Mouse (Mus musculus) midbrain, embryonic 14.5 days (tissue): ENCODE results near the gene Ckap5. TPM values are rescaled to one million over a fixed set of nuclear protein-coding genes. Genes with fewer than 3 reads are reported as not detected.
A peak's percentile ranks its signal among the peaks of the same experiment; 100 is the strongest.

Experiments
- ATAC-seq: fragments of 200-750 bp; cut with Nextera tagmentation; 2 replicates; pipeline ENCODE4 v1.8.0; 2017; ENCODE audit warnings: moderate number of reproducible peaks, moderate library complexity; ENCODE audit not compliant: low FRiP score, low TSS enrichment
- DNase-seq: peaks from one replicate; pipeline ENCODE4 v3.0.0-alpha.2; 2015
- H3K27ac ChIP-seq: fragments of 300-500 bp; sonication (generic); replicated peaks from 2 replicates; pipeline ENCODE4 v1.5.1; 2014; ENCODE audit warnings: mild to moderate bottlenecking, low read depth, low read length, moderate library complexity
- H3K27me3 ChIP-seq: fragments of 300-500 bp; sonication (generic); 2 replicates; pipeline ENCODE4 v1.6.1; 2014; ENCODE audit warnings: low read length, control low read depth, mixed read lengths; ENCODE audit not compliant: control insufficient read depth, insufficient read depth
- H3K36me3 ChIP-seq: fragments of 300-500 bp; sonication (generic); 2 replicates; pipeline ENCODE4 v1.6.1; 2014; ENCODE audit warnings: low read length, control low read depth; ENCODE audit not compliant: control insufficient read depth, insufficient read depth
- H3K4me1 ChIP-seq: fragments of 300-500 bp; sonication (generic); 2 replicates; pipeline ENCODE4 v1.6.1; 2014; ENCODE audit warnings: mild to moderate bottlenecking, antibody characterized with exemption, low read length, control low read depth; ENCODE audit not compliant: control insufficient read depth, insufficient read depth
- H3K4me2 ChIP-seq: fragments of 300-500 bp; sonication (generic); 2 replicates; pipeline ENCODE4 v1.6.1; 2014; ENCODE audit warnings: mild to moderate bottlenecking, low read length, moderate library complexity
- H3K4me3 ChIP-seq: fragments of 300-500 bp; sonication (generic); replicated peaks from 2 replicates; pipeline ENCODE4 v1.5.1; 2014; ENCODE audit warnings: low read depth, low read length
- H3K9ac ChIP-seq: fragments of 300-500 bp; sonication (generic); replicated peaks from 2 replicates; pipeline ENCODE4 v1.6.1; 2014; ENCODE audit warnings: mild to moderate bottlenecking, low read length, moderate library complexity
- H3K9me3 ChIP-seq: fragments of 300-500 bp; sonication (generic); 2 replicates; pipeline ENCODE4 v1.6.1; 2016; ENCODE audit warnings: low read length, control low read depth, mixed read lengths; ENCODE audit not compliant: control insufficient read depth
- WGBS: fragments of 180-500 bp; shearing (Covaris S2); extraction: QIAGEN DNeasy Blood & Tissue Kit; methylation state at CpG from one replicate; pipeline ENCODE4 v1.1.7; 2014; 5-methylcytosine and 5-hydroxymethylcytosine counted together
- polyA plus RNA-seq: library from polyadenylated mRNA; unstranded; fragments of >200 nt; fragmentation: Nextera tagmentation; extraction: Ambion mirVana; gene quantifications from 2 replicates; pipeline ENCODE4 v1.2.1, GENCODE M21; 2014

Ckap5 gene
- polyA plus RNA-seq, 1 experiment from 2014 or later = 152 TPM

DNA sequence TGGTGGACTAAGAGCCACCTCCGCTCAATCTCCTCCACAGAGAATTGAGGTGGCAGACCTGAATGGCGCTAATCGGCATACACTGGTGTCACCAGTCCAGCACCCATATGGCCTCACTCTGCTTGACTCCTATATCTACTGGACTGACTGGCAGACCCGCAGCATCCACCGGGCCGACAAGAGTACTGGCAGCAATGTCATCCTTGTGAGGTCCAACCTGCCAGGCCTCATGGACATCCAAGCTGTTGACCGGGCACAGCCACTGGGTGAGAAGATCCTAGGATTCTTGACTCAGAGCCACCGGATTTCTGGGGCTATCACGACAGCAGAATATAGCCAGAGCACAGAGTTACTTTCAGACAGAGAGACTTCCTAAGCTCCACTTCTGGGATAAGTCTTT is 32.6 kb upstream of the Ckap5 start:
- Histone ChIP-seq H3K9ac (no peak overlapping the region), H3K4me2 (no peak overlapping the region), H3K27me3 (no peaks in the 10 kb centered on the region), H3K27ac (no peak overlapping the region), H3K36me3 (peaks cover 48% of the 10 kb centered on the region; the same call in 1 of the 2 replicates), H3K9me3 (no peaks in the 10 kb centered on the region), H3K4me1 (no peaks in the 10 kb centered on the region), H3K4me3 (no peak overlapping the region)
- DNase-seq = no peak
- 97% methylated on average over 9 of the region's 9 CpGs for WGBS
- ATAC-seq = no peak

DNA sequence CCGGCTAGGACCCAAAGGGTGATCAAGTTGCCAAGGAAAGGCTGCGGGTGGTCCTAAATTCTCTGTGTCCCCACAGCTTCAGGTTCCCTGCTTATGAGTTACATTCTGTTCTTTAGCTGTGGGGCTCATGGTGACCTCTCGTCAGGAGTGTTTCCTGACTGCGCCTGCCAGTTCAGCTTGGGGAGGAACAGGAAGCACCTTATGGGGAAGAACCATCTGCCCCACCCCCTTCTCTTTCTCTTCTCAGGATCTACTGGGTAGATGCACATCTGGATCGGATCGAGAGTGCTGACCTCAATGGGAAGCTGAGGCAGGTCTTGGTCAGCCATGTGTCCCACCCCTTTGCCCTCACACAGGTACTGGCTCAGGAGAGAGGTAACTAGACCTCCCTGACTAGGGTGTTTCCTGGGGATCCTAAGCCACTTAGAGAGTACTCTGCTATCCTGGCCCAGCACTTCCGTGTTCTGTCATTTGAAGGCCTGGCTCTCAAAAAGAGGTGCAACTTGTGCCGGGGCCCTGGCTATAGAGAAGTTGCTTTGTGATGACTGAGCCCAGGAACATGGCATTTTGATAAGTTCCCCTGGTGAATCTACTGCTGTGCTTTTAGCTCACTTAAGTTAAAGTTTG is 28.4 kb upstream of the Ckap5 start:
- ATAC-seq = no peak
- H3K4me2 ChIP-seq = no peak overlapping the region
- 92% methylated on average over 8 of the region's 8 CpGs for WGBS
- no peak overlapping the region for H3K4me3 ChIP-seq
- H3K36me3 ChIP-seq = peaks cover 52% of the 10 kb centered on the region
- no peak overlapping the region for H3K27ac ChIP-seq
- DNase-seq = no peak
- H3K9me3 ChIP-seq = no peaks in the 10 kb centered on the region
- H3K4me1 ChIP-seq = no peaks in the 10 kb centered on the region
- H3K27me3 ChIP-seq = no peaks in the 10 kb centered on the region
- no peak overlapping the region for H3K9ac ChIP-seq

GRCm38 (mm10) chr2:91508076-91508475 is 18.5 kb upstream of the Ckap5 start:
- H3K36me3 ChIP-seq = peaks cover 34% of the 10 kb centered on the region
- no peak overlapping the region for H3K9ac ChIP-seq
- H3K27ac ChIP-seq = no peak overlapping the region
- no peak for ATAC-seq
- H3K4me1 ChIP-seq = no peaks in the 10 kb centered on the region
- no peak for DNase-seq
- H3K4me3 ChIP-seq = no peak overlapping the region
- WGBS = 90% methylated on average over 8 of the region's 8 CpGs
- H3K27me3 ChIP-seq = no peaks in the 10 kb centered on the region
- H3K9me3 ChIP-seq = no peaks in the 10 kb centered on the region
- H3K4me2 ChIP-seq = no peak overlapping the region

DNA sequence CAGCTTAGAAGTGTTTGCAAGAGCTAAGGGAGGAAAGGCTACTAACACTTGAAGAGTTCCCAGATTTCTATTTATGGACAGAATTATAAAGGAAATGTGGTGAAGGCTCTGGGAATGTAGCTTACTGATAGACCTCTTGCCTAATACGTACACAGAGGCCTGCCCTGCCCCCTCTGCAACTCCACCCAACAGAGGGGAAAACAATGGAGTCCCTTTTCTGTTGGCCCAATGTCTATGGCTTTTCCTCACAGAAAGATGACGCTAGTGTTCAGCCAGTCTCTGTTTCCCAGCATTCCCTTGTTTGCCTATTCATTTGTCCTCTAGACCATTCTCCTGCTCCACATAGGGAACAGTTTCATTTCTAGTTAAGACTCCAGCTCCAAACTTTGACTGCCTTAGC is 9.4 kb upstream of the Ckap5 start:
- Histone ChIP-seq H3K9me3 (no peaks in the 10 kb centered on the region), H3K9ac (no peak overlapping the region), H3K4me2 (no peak overlapping the region), H3K27ac (0 out of 2 replicates have a peak overlapping the region, but pooled peaks have one; percentile 20), H3K4me3 (no peak overlapping the region), H3K4me1 (no peaks in the 10 kb centered on the region), H3K36me3 (peaks cover 5% of the 10 kb centered on the region), H3K27me3 (no peaks in the 10 kb centered on the region)
- ATAC-seq (no peak), DNase-seq (peak; percentile 3)
- 11% methylated on average over 2 of the region's 2 CpGs for WGBS

DNA sequence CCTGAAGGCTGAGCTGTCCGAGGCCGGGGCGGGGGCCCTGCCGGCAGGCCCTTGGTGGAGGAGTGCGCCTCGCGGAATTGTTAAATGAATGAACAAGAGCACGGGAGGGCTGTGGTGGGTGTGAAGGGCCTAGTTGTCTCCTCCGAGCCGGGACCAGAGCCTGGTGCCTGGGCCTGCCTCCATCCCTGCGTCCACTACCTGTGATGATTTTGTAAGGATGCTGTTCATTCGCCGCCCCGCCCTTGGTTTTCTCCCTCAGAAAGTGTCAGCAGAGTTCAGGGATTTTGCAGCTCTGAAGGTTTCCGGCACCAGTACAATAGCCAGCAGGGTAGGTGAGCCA is 555 bp downstream of the Ckap5 start:
- Histone ChIP-seq H3K9ac (peak overlapping the region; percentile 98), H3K4me3 (peak overlapping the region; percentile 98), H3K27ac (peak overlapping the region; percentile 90), H3K4me2 (peak overlapping the region; percentile 77), H3K36me3 (no peaks in the 10 kb centered on the region), H3K4me1 (0 out of 2 replicates have a peak, but pooled peaks cover 6% of the 10 kb centered on the region), H3K9me3 (no peaks in the 10 kb centered on the region), H3K27me3 (no peaks in the 10 kb centered on the region)
- 0% methylated on average over 15 of the region's 15 CpGs for WGBS
- ATAC-seq (peak; percentile 79), DNase-seq (no peak)

- H3K4me3 ChIP-seq = peak overlapping the region; percentile 30
- H3K36me3 ChIP-seq = no peaks in the 10 kb centered on the region
- 0 out of 2 replicates have a peak overlapping the region, but pooled peaks have one; percentile 13 for H3K27ac ChIP-seq
- DNase-seq (peak; percentile 77), ATAC-seq (peak; percentile 67; the same call in 1 of the 2 replicates)
- 3% methylated on average over 17 of the region's 17 CpGs for WGBS
- H3K4me2 ChIP-seq = peak overlapping the region; percentile 59
- H3K9ac ChIP-seq = peak overlapping the region; percentile 48; the same call in 1 of the 2 replicates
- no peaks in the 10 kb centered on the region for H3K9me3 ChIP-seq
- no peaks in the 10 kb centered on the region for H3K27me3 ChIP-seq
- peaks cover 9% of the 10 kb centered on the region for H3K4me1 ChIP-seq
These were observed 11.1 kb downstream of the Ckap5 start for GRCm38 (mm10) chr2:91537588-91538205.

DNA sequence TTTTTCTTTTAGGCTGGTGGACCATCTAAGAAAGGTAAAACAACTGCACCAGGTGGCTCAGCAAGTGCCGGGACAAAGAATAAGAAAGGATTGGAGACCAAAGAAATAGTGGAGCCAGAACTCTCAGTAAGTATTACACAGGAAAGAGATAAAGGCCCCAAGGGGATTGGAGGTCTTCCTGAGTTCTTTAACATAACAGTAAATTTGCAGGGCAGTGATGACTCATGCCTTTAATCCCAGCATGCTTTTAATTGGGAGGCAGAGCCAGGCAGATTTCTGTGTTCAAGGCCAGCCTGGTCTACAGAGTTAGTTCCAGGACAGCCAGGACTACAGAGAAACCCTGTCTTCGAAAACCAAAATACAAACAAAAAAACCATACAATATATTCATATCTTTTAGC is 41.6 kb downstream of the Ckap5 start:
- H3K9ac ChIP-seq = no peak overlapping the region
- no peak for DNase-seq
- H3K27ac ChIP-seq = no peak overlapping the region
- H3K27me3 ChIP-seq = no peaks in the 10 kb centered on the region
- H3K4me1 ChIP-seq = no peaks in the 10 kb centered on the region
- ATAC-seq = no peak
- 95% methylated on average over 2 of the region's 2 CpGs for WGBS
- H3K36me3 ChIP-seq = peaks cover 83% of the 10 kb centered on the region
- H3K9me3 ChIP-seq = no peaks in the 10 kb centered on the region
- H3K4me2 ChIP-seq = no peak overlapping the region
- no peak overlapping the region for H3K4me3 ChIP-seq

GRCm38 (mm10) chr2:91580894-91581293 is 54.3 kb downstream of the Ckap5 start:
- no peak overlapping the region for H3K27ac ChIP-seq

DNA sequence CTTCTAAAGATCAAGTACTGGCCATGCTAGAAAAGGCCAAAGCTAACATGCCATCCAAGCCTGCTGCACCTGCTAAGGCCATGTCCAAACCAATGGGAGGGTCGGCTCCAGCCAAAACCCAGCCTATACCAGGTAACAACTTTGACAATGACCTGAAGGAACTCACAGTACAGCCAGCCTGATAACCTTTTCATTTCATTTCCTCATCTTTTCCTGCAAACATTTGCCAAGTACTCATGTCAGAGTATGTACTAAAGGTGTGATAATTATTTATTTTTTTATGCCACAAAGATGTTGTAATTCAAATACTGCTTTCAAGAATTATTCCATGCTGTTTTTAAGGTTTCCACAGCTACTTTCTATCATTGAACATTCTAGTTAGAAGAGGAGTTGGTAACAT is 59.7 kb downstream of the Ckap5 start:
- no peak for ATAC-seq
- 92% methylated on average over 1 of the region's 1 CpGs for WGBS
- Histone ChIP-seq H3K9me3 (no peaks in the 10 kb centered on the region), H3K9ac (no peak overlapping the region), H3K4me3 (no peak overlapping the region), H3K4me1 (no peaks in the 10 kb centered on the region), H3K4me2 (no peak overlapping the region), H3K36me3 (peaks cover 75% of the 10 kb centered on the region), H3K27me3 (no peaks in the 10 kb centered on the region), H3K27ac (no peak overlapping the region)
- DNase-seq = no peak

More at GRCm38 (mm10) chr2:91580894-91581293, 54.3 kb downstream of the Ckap5 start:
- peak; percentile 14 for DNase-seq
- 87% methylated on average over 1 of the region's 1 CpGs for WGBS
- Histone ChIP-seq H3K9me3 (no peaks in the 10 kb centered on the region), H3K4me3 (no peak overlapping the region), H3K27me3 (no peaks in the 10 kb centered on the region), H3K4me2 (no peak overlapping the region), H3K4me1 (no peaks in the 10 kb centered on the region), H3K36me3 (peaks cover 77% of the 10 kb centered on the region), H3K9ac (no peak overlapping the region)
- ATAC-seq = no peak
